Mouse (Mus musculus): ENCODE results near the gene Cpm.

Cpm gene

GRCm38 (mm10) chr10:117650042-117650655 lies 20.8 kb downstream of the Cpm start:
- no peak for DNase-seq

GRCm38 (mm10) chr10:117650725-117651124 lies 21.4 kb downstream of the Cpm start:
- DNase-seq, result no peak

GRCm38 (mm10) chr10:117651587-117652377 lies 22.5 kb downstream of the Cpm start:
- no peak for DNase-seq

GRCm38 (mm10) chr10:117652378-117652774 lies 23.1 kb downstream of the Cpm start:
- DNase-seq, result no peak

GRCm38 (mm10) chr10:117652930-117653778 lies 23.9 kb downstream of the Cpm start:
- no peak for DNase-seq

- no peak for DNase-seq
Measured at GRCm38 (mm10) chr10:117653779-117654173, 24.5 kb downstream of the Cpm start.

GRCm38 (mm10) chr10:117654576-117655123 lies 25.4 kb downstream of the Cpm start:
- DNase-seq, result no peak

- DNase-seq, result no peak
Measured at GRCm38 (mm10) chr10:117655460-117655859, 26.2 kb downstream of the Cpm start.

GRCm38 (mm10) chr10:117655908-117656661 lies 26.8 kb downstream of the Cpm start:
- DNase-seq, result no peak

GRCm38 (mm10) chr10:117656662-117656962 lies 27.3 kb downstream of the Cpm start:
- DNase-seq, result no peak

- DNase-seq, result no peak
Measured at GRCm38 (mm10) chr10:117656985-117657658, 27.8 kb downstream of the Cpm start.

GRCm38 (mm10) chr10:117657659-117658306 lies 28.5 kb downstream of the Cpm start:
- no peak for DNase-seq

- DNase-seq, result no peak
Measured at GRCm38 (mm10) chr10:117658522-117659429, 29.5 kb downstream of the Cpm start.

- no peak for DNase-seq
Measured at GRCm38 (mm10) chr10:117659430-117659813, 30.1 kb downstream of the Cpm start.

- no peak for DNase-seq
Measured at GRCm38 (mm10) chr10:117659819-117660218, 30.5 kb downstream of the Cpm start.

GRCm38 (mm10) chr10:117662316-117663055 lies 33.2 kb downstream of the Cpm start:
- DNase-seq, result no peak

GRCm38 (mm10) chr10:117663056-117663864 lies 34.0 kb downstream of the Cpm start:
- no peak for DNase-seq

- DNase-seq, result no peak
Measured at GRCm38 (mm10) chr10:117663865-117664200, 34.5 kb downstream of the Cpm start.
